Mouse (Mus musculus): ENCODE measurements around the gene Hmga2.

- TF ChIP-seq EP300 (IDR thresholded peaks at IDR 0.05; ENCODE audit: insufficient read depth, low read depth, low read length) (no peak), POLR2A (IDR thresholded peaks at IDR 0.05; ENCODE audit: insufficient read depth, low read length) (no peak)
These were observed 44.2 kb downstream of the Hmga2 start for GRCm38 (mm10) chr10:120432081-120432480.

Measured in ES-Bruce4 (cell line).